Mouse (Mus musculus) forebrain, embryonic 13.5 days (tissue): ENCODE results near the gene Rpusd1. TPM values are rescaled to one million over a fixed set of nuclear protein-coding genes. Genes with fewer than 3 reads are reported as not detected.

Source experiments
- ATAC-seq: fragments of 200-750 bp; cut with Nextera tagmentation; 2 replicates; pipeline ENCODE4 v1.8.0; 2017
- H3K27ac ChIP-seq: fragments of 300-500 bp; sonication (generic); 2 replicates; pipeline ENCODE4 v1.5.1; 2015; ENCODE audit warnings: inconsistent platforms, mild to moderate bottlenecking, moderate library complexity
- H3K27me3 ChIP-seq: fragments of 300-500 bp; sonication (generic); 2 replicates; pipeline ENCODE4 v1.6.1; 2015; ENCODE audit warnings: mild to moderate bottlenecking, inconsistent platforms
- H3K36me3 ChIP-seq: fragments of 300-500 bp; sonication (generic); 2 replicates; pipeline ENCODE4 v1.6.1; 2015; ENCODE audit warnings: mild to moderate bottlenecking, inconsistent platforms; ENCODE audit not compliant: poor library complexity, severe bottlenecking
- H3K4me1 ChIP-seq: fragments of 300-500 bp; sonication (generic); 2 replicates; pipeline ENCODE4 v1.6.1; 2015; ENCODE audit warnings: inconsistent platforms
- H3K4me2 ChIP-seq: fragments of 300-500 bp; sonication (generic); 2 replicates; pipeline ENCODE4 v1.6.1; 2015; ENCODE audit warnings: inconsistent platforms, mild to moderate bottlenecking, moderate library complexity
- H3K4me3 ChIP-seq: fragments of 300-500 bp; sonication (generic); 2 replicates; pipeline ENCODE4 v1.5.1; 2015; ENCODE audit warnings: mild to moderate bottlenecking, inconsistent platforms
- H3K9ac ChIP-seq: fragments of 300-500 bp; sonication (generic); 2 replicates; pipeline ENCODE4 v1.6.1; 2015; ENCODE audit warnings: mild to moderate bottlenecking, inconsistent platforms
- H3K9me3 ChIP-seq: fragments of 300-500 bp; sonication (generic); replicated peaks from 2 replicates; pipeline ENCODE4 v1.6.1; 2016; ENCODE audit warnings: inconsistent platforms
- WGBS: fragments of 180-500 bp; shearing (Covaris S2); methylation state at CpG from one replicate; pipeline ENCODE4 v1.1.7; 2015; 5-methylcytosine and 5-hydroxymethylcytosine counted together
- polyA plus RNA-seq: library from polyadenylated mRNA; unstranded; fragments of >200 nt; fragmentation: Nextera tagmentation; extraction: Ambion mirVana; gene quantifications from 2 replicates; pipeline ENCODE4 v1.2.1, GENCODE M21; 2015

The Rpusd1 gene
- 22.3 and 24.7 TPM in 2 replicates for polyA plus RNA-seq

GRCm38 (mm10) chr17:25727265-25728008, at the start of gene Rpusd1, which contains the start of gene Chtf18:
Rpusd1 (plus strand) TSS chr17:25727670.
Chtf18 (minus strand) TSS chr17:25727419.
- WGBS, result 1% methylated on average over 37 of the region's 37 CpGs
- no peaks in the 10 kb centered on the region for H3K27me3 ChIP-seq
- peak; percentile 99 for ATAC-seq
- peaks cover 32% of the 10 kb centered on the region for H3K4me1 ChIP-seq
- H3K9me3 ChIP-seq, result no peaks in the 10 kb centered on the region
- H3K4me2 ChIP-seq, result peak within 1 kb of the TSS; percentile 95
- peaks cover 43% of the 10 kb centered on the region for H3K36me3 ChIP-seq
- H3K27ac ChIP-seq, result no peak within 1 kb of the TSS
- peak within 1 kb of the TSS; percentile 62 for H3K4me3 ChIP-seq
- peak within 1 kb of the TSS; percentile 81 for H3K9ac ChIP-seq

GRCm38 (mm10) chr17:25677969-25678368, 49.5 kb upstream of the Rpusd1 start:
- no peak overlapping the region for H3K4me3 ChIP-seq
- no peak overlapping the region for H3K9ac ChIP-seq
- no peak overlapping the region for H3K27ac ChIP-seq
- H3K9me3 ChIP-seq, result peaks cover 6% of the 10 kb centered on the region
- no peaks in the 10 kb centered on the region for H3K36me3 ChIP-seq
- no peak overlapping the region for H3K4me2 ChIP-seq
- no peaks in the 10 kb centered on the region for H3K27me3 ChIP-seq
- WGBS, result 49% methylated on average over 6 of the region's 6 CpGs
- H3K4me1 ChIP-seq, result peaks cover 30% of the 10 kb centered on the region
- ATAC-seq, result no peak

- Histone ChIP-seq H3K27ac (peak overlapping the region; percentile 72), H3K4me3 (no peak overlapping the region), H3K36me3 (no peaks in the 10 kb centered on the region), H3K4me1 (peaks cover 30% of the 10 kb centered on the region), H3K9ac (peak overlapping the region; percentile 41), H3K4me2 (peak overlapping the region; percentile 44), H3K9me3 (peaks cover 6% of the 10 kb centered on the region), H3K27me3 (no peaks in the 10 kb centered on the region)
- ATAC-seq, result peak; percentile 62
- 2% methylated on average over 5 of the region's 5 CpGs for WGBS
These were observed 47.7 kb upstream of the Rpusd1 start for GRCm38 (mm10) chr17:25679818-25680217.

- peaks cover 4% of the 10 kb centered on the region; the same call in 1 of the 2 replicates for H3K27me3 ChIP-seq
- no peaks in the 10 kb centered on the region for H3K36me3 ChIP-seq
- H3K9me3 ChIP-seq, result peaks cover under 1% of the 10 kb centered on the region; the same call in 1 of the 2 replicates
- no peak overlapping the region for H3K4me3 ChIP-seq
- H3K27ac ChIP-seq, result no peak overlapping the region
- H3K4me2 ChIP-seq, result no peak overlapping the region
- WGBS, result 90% methylated on average over 4 of the region's 4 CpGs
- no peak for ATAC-seq
- peaks cover 30% of the 10 kb centered on the region for H3K4me1 ChIP-seq
- H3K9ac ChIP-seq, result no peak overlapping the region
These were observed 45.8 kb upstream of the Rpusd1 start for GRCm38 (mm10) chr17:25681636-25682035.

GRCm38 (mm10) chr17:25686323-25686722, 41.1 kb upstream of the Rpusd1 start:
- H3K36me3 ChIP-seq, result no peaks in the 10 kb centered on the region
- no peak overlapping the region for H3K9ac ChIP-seq
- H3K4me3 ChIP-seq, result no peak overlapping the region
- no peak for ATAC-seq
- peaks cover 4% of the 10 kb centered on the region; the same call in 1 of the 2 replicates for H3K27me3 ChIP-seq
- peaks cover 9% of the 10 kb centered on the region for H3K4me1 ChIP-seq
- no peak overlapping the region for H3K4me2 ChIP-seq
- H3K9me3 ChIP-seq, result no peaks in the 10 kb centered on the region
- H3K27ac ChIP-seq, result no peak overlapping the region
- 51% methylated on average over 7 of the region's 7 CpGs for WGBS

GRCm38 (mm10) chr17:25688922-25689321, 38.5 kb upstream of the Rpusd1 start:
- H3K4me1 ChIP-seq, result peaks cover 9% of the 10 kb centered on the region
- H3K4me2 ChIP-seq, result no peak overlapping the region
- H3K27ac ChIP-seq, result no peak overlapping the region
- WGBS, result 68% methylated on average over 4 of the region's 4 CpGs
- H3K9ac ChIP-seq, result no peak overlapping the region
- no peak for ATAC-seq
- no peak overlapping the region for H3K4me3 ChIP-seq
- no peaks in the 10 kb centered on the region for H3K36me3 ChIP-seq
- H3K9me3 ChIP-seq, result no peaks in the 10 kb centered on the region
- peaks cover 4% of the 10 kb centered on the region; the same call in 1 of the 2 replicates for H3K27me3 ChIP-seq

GRCm38 (mm10) chr17:25696263-25696662, 31.2 kb upstream of the Rpusd1 start:
- Histone ChIP-seq H3K36me3 (no peaks in the 10 kb centered on the region), H3K9ac (no peak overlapping the region; the same call in 1 of the 2 replicates), H3K4me1 (no peaks in the 10 kb centered on the region), H3K9me3 (no peaks in the 10 kb centered on the region), H3K27me3 (0 out of 2 replicates have a peak, but pooled peaks cover 4% of the 10 kb centered on the region), H3K4me3 (no peak overlapping the region), H3K4me2 (no peak overlapping the region), H3K27ac (no peak overlapping the region)
- WGBS, result 39% methylated on average over 1 of the region's 1 CpGs
- no peak for ATAC-seq

GRCm38 (mm10) chr17:25698446-25698845, 29.0 kb upstream of the Rpusd1 start:
- Histone ChIP-seq H3K4me3 (no peak overlapping the region), H3K9ac (no peak overlapping the region), H3K36me3 (no peaks in the 10 kb centered on the region), H3K27me3 (0 out of 2 replicates have a peak, but pooled peaks cover 4% of the 10 kb centered on the region), H3K27ac (no peak overlapping the region), H3K4me1 (no peaks in the 10 kb centered on the region), H3K9me3 (no peaks in the 10 kb centered on the region), H3K4me2 (no peak overlapping the region)
- ATAC-seq, result peak; percentile 76; the same call in 1 of the 2 replicates
- WGBS, result 12% methylated on average over 7 of the region's 7 CpGs

- Histone ChIP-seq H3K4me1 (no peaks in the 10 kb centered on the region), H3K9me3 (no peaks in the 10 kb centered on the region), H3K36me3 (no peaks in the 10 kb centered on the region), H3K27me3 (0 out of 2 replicates have a peak, but pooled peaks cover 4% of the 10 kb centered on the region), H3K27ac (no peak overlapping the region), H3K4me3 (no peak overlapping the region), H3K4me2 (no peak overlapping the region), H3K9ac (no peak overlapping the region)
- ATAC-seq, result no peak
- WGBS, result 62% methylated on average over 9 of the region's 9 CpGs
These were observed 26.5 kb upstream of the Rpusd1 start for GRCm38 (mm10) chr17:25700863-25701496.

GRCm38 (mm10) chr17:25709994-25710393, 17.5 kb upstream of the Rpusd1 start:
- Histone ChIP-seq H3K9ac (no peak overlapping the region), H3K4me1 (no peaks in the 10 kb centered on the region), H3K4me3 (no peak overlapping the region), H3K27me3 (peaks cover 5% of the 10 kb centered on the region; the same call in 1 of the 2 replicates), H3K9me3 (no peaks in the 10 kb centered on the region; the same call in 1 of the 2 replicates), H3K36me3 (no peaks in the 10 kb centered on the region), H3K4me2 (no peak overlapping the region), H3K27ac (no peak overlapping the region)
- WGBS, result 96% methylated on average over 2 of the region's 2 CpGs
- no peak for ATAC-seq

- Histone ChIP-seq H3K9me3 (no peaks in the 10 kb centered on the region; the same call in 1 of the 2 replicates), H3K4me2 (no peak overlapping the region), H3K9ac (no peak overlapping the region), H3K27ac (no peak overlapping the region), H3K4me3 (no peak overlapping the region), H3K27me3 (peaks cover 16% of the 10 kb centered on the region), H3K4me1 (no peaks in the 10 kb centered on the region), H3K36me3 (no peaks in the 10 kb centered on the region)
- ATAC-seq, result no peak
- WGBS, result 80% methylated on average over 4 of the region's 4 CpGs
These were observed 16.3 kb upstream of the Rpusd1 start for GRCm38 (mm10) chr17:25711136-25711535.

GRCm38 (mm10) chr17:25715627-25716026, 11.8 kb upstream of the Rpusd1 start:
- no peaks in the 10 kb centered on the region for H3K9me3 ChIP-seq
- H3K4me2 ChIP-seq, result no peak overlapping the region
- peaks cover 17% of the 10 kb centered on the region for H3K36me3 ChIP-seq
- 82% methylated on average over 3 of the region's 3 CpGs for WGBS
- ATAC-seq, result no peak
- H3K4me3 ChIP-seq, result no peak overlapping the region
- H3K27me3 ChIP-seq, result peaks cover 37% of the 10 kb centered on the region
- H3K9ac ChIP-seq, result no peak overlapping the region
- H3K27ac ChIP-seq, result no peak overlapping the region
- H3K4me1 ChIP-seq, result peaks cover 9% of the 10 kb centered on the region
